Mouse (Mus musculus) layer of hippocampus, adult 9-10 months (tissue): Measurements from ENCODE around the gene Zfyve19.

Experiments used
- DNase-seq: peaks from one replicate; pipeline ENCODE4 v3.0.0; 2022; ENCODE audit warnings: low spot score

Zfyve19 gene

GRCm38 (mm10) chr2:119196316-119197108 lies 11.9 kb upstream of the Zfyve19 start:
- DNase-seq = no peak

DNA sequence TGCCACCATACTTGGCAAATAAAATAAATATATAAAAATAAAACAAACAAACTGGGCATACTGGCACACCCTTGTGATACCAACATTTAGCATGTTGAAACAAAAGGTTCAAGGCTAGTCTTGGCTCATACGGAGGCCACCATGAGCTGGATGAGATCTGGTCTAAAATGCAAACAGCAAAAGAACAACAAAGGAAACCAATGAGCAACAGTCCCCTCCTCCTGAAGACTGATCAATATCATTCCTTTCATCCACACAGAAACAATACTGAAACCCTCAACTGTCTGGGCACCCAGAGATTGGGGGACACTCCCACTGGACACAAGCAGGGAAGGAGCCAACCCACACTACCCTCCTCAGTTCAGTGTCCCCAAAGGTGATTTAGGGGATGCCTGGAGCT lies 10.9 kb upstream of the Zfyve19 start:
- no peak for DNase-seq

GRCm38 (mm10) chr2:119198049-119198448 lies 10.4 kb upstream of the Zfyve19 start:
- no peak for DNase-seq

DNA sequence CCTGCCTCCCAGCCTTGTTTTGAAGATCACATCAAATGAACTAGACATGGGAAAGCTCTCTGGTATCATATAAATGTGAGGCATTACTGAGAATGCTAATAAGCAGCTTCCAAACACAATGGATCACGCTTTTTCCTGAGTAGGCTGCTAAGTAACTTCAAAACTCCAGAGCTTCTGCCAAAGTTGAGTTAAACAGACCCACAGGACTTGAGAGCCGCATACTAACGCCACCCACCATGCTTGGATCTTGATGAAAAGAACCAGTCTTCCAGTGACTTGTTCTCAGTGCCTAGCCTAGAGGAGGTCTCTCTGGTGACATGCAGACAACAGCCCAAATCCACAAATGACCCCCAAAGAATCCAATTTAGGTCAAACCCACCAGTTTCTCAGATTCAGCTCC lies 9.5 kb upstream of the Zfyve19 start:
- DNase-seq = no peak

- DNase-seq = no peak
Measured at GRCm38 (mm10) chr2:119202914-119203453, 5.4 kb upstream of the Zfyve19 start.

DNA sequence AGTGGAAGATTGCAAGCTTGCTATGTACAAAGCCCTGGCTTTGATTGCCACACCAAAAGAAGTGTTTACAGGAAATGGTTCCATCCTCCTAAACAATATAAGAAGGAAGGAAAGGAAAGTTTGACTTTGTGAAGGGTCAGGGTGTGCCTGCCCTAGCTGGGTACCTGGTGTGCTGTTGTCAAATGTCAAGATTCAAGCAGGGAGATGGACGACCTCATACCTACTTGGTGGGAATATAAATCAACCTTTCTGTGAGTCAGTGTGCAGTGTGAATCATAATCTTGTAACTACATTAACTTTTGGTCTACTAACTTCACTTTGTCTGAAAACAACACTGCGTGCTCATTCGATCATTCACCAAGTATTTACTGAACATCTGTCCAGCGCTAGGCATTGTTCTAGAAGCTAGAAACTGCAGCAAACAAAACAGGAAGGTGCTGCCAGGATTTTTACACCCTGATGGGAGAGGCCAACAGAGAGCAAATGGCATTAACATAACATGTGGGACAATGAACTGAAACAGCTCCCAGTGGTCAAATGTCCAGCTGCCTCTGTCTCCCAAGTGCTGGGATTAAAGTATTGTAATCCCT lies 4.5 kb upstream of the Zfyve19 start:
- DNase-seq = no peak

- no peak for DNase-seq
Measured at GRCm38 (mm10) chr2:119207961-119208343, 465 bp upstream of the Zfyve19 start.

GRCm38 (mm10) chr2:119209176-119209507 lies 725 bp downstream of the Zfyve19 start:
- DNase-seq = no peak

DNA sequence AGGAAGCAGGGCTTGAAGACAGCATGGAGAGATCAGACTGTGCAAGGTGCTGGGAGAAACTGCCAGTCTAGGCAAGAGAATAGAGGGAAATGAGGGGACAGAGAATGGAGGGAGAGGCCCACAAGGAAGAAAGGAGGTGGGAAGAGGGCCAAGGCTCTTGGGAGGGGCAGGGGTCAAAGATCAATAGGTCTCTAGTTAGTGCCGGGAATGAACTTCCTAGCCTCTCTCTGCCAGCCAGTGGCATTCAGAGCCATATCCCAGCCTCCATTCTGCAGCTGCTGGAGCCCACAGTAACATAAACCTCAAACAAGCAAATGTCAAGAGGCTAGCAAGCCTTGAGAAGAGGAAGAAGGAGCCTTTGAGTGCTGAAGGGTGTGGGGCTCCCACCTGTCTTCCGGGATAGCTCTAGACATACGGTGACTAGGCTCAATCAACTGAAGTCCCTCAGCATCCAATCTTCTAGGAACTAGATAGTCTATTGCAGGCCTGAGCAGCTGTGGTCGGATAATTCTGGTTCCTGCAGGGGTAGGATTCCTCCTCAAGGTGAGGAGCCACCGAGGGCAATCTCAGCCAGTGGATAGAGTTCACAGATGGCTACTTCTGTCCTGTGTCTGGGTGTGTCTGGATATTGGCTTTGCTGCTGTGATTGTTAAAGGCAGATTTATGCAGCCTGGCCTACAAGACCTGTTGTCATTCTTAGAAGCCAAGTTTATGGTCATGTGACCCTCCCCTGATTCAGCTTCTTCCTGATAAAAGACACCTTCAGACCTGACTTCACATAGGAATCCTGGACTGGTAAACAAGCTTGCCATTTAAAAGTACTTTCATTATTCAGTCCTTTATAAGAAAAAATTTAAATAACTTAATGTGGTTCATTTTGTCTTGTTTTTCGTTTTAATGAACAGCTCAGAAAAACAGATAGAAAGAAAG lies 21.6 kb downstream of the Zfyve19 start, which contains the start of gene Ppp1r14d:
Gene Ppp1r14d, minus strand, starts transcription at position 132 of the 930 bp plus-strand sequence.
- no peak for DNase-seq

GRCm38 (mm10) chr2:119236682-119237209 lies 28.3 kb downstream of the Zfyve19 start:
- DNase-seq = no peak

- DNase-seq = no peak
Measured at GRCm38 (mm10) chr2:119237210-119237870, 28.9 kb downstream of the Zfyve19 start, which contains the start of gene Spint1. TSS of gene Spint1 (plus strand) at chr2:119237362.

GRCm38 (mm10) chr2:119237871-119238220 lies 29.4 kb downstream of the Zfyve19 start:
- no peak for DNase-seq

GRCm38 (mm10) chr2:119238671-119239070 lies 30.3 kb downstream of the Zfyve19 start:
- no peak for DNase-seq

- no peak for DNase-seq
Measured at GRCm38 (mm10) chr2:119240075-119240818, 31.8 kb downstream of the Zfyve19 start.

GRCm38 (mm10) chr2:119240819-119241186 lies 32.4 kb downstream of the Zfyve19 start:
- DNase-seq = no peak

DNA sequence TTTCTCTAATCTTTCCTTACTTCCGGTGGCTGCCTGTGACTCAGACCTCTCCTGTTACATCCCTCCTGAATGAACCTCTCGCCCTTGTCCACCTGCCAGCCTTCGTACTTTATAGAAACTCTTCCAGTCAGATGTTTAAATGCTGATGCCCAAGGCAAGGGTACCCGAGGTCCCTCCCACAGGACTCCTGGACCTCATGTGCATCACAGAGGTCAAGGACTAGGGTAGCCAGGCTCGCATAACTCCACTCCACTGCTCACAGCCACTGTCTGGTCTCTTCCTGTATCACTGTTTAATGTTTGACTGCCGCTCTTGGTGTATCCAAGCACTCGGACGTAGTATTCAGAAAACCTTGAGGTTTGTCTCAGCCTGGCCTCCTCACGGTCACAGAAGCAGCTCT lies 34.1 kb downstream of the Zfyve19 start:
- DNase-seq = no peak

GRCm38 (mm10) chr2:119245246-119245645 lies 36.8 kb downstream of the Zfyve19 start:
- DNase-seq = no peak

DNA sequence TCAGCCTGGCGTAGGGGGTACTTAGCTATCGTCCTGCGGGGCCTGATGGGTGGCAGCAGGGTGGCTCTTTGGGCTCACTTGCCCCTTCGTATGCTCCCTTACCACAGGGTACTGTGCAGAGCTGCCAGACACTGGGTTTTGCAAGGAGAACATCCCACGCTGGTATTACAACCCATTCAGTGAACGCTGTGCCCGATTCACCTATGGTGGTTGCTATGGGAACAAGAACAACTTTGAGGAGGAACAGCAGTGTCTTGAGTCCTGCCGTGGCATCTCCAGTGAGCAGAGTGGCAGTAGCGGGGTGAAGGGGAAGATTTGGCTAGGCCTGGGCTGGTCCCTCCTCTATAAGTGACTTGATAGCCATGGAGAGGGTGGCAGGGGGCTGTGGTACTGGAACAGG lies 39.5 kb downstream of the Zfyve19 start:
- DNase-seq = no peak

GRCm38 (mm10) chr2:119249592-119250061 lies 41.2 kb downstream of the Zfyve19 start:
- no peak for DNase-seq

DNA sequence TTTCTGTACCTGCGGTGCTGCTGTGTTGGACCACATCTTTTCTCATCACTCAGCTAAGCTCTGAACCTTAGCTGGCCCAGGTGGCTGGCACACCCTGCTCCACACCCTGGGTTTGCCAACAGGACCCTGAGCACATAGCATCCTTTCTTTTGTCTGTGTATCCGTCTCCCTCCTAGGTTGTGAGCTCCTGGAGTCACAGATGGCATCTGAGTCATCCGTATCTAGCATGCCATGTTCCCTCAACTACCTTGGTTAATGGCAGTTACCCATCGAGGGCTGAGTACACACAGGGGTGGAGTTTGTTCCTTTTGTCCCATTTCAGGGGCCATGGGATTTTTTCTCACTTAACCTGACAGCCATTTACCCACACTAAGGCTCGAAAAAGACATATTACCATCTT lies 42.0 kb downstream of the Zfyve19 start:
- DNase-seq = no peak
